Mouse (Mus musculus) embryo, embryonic 11 days (tissue): Measurements from ENCODE around the gene Tmem107.

ENCODE experiments used
- DNase-seq: peaks from one replicate; pipeline ENCODE4 v3.0.0-alpha.2; 2015

The Tmem107 gene

DNA sequence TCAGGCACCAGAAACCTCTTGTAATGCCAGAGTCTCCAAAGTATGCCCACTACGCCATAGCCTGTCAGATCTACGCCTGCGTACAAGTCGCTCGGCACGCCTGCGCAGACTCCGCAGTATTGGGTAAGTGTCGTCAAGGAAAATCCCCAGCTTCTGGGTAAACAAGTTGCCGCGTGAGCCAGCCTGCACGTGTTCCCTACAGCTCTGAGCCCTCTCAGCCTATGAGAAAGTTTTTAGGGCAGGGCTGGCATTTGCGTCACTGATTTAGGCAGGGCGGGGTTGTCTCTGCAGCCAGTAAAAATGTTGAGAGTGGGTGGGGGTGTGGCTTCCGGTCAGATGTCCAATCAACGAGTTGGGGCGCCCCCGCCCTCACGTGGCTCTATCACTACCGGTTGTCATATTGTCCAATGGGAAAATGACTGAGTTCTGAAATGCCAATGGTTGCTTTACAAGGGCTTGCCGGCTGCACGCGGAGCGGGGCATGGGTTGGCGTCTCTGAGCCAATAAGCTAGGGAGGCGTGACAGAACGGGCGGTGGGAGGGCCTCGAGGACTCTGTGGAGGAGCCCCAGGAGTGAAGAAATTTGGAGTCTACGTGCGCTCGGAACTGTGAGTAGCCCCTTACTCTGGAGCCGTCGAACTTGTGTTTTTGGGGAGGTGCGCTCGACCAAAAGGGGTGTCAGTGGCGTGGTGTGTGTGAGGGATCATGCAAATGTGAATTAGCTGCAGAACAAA, 24.3 kb downstream of the Tmem107 start, which contains the start of gene Per1:
TSS of gene Per1 (plus strand) at position 521 of the 733 bp plus-strand sequence.
- DNase-seq, result peak; percentile 99

GRCm38 (mm10) chr11:69095511-69096231, 25.1 kb downstream of the Tmem107 start:
- no peak for DNase-seq

- no peak for DNase-seq
Measured at GRCm38 (mm10) chr11:69096360-69096986, 25.9 kb downstream of the Tmem107 start.

GRCm38 (mm10) chr11:69096987-69097900, 26.6 kb downstream of the Tmem107 start:
- DNase-seq, result peak; percentile 87

GRCm38 (mm10) chr11:69098039-69098761, 27.6 kb downstream of the Tmem107 start:
- DNase-seq, result no peak

DNA sequence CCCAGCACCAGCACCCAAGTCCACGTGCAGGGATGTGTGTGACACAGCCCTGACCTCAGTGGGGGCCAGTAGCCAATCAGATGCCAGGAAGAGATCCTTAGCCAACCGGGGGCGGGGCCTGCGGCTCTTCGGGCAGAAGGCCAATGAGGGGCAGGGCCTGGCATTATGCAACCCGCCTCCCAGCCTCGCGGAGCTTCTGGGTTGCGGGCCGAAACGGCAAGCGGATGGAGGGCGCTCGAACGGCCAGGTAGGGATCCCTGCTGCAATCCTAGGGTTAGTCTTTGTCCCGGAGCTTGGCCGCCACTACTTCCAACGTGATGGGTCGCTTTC, 28.1 kb downstream of the Tmem107 start:
- DNase-seq, result peak; percentile 96

- DNase-seq, result peak; percentile 33
Measured at GRCm38 (mm10) chr11:69099177-69099914, 28.7 kb downstream of the Tmem107 start.

- peak; percentile 92 for DNase-seq
Measured at GRCm38 (mm10) chr11:69099915-69100345, 29.3 kb downstream of the Tmem107 start.

GRCm38 (mm10) chr11:69100639-69101360, 30.2 kb downstream of the Tmem107 start:
- no peak for DNase-seq

DNA sequence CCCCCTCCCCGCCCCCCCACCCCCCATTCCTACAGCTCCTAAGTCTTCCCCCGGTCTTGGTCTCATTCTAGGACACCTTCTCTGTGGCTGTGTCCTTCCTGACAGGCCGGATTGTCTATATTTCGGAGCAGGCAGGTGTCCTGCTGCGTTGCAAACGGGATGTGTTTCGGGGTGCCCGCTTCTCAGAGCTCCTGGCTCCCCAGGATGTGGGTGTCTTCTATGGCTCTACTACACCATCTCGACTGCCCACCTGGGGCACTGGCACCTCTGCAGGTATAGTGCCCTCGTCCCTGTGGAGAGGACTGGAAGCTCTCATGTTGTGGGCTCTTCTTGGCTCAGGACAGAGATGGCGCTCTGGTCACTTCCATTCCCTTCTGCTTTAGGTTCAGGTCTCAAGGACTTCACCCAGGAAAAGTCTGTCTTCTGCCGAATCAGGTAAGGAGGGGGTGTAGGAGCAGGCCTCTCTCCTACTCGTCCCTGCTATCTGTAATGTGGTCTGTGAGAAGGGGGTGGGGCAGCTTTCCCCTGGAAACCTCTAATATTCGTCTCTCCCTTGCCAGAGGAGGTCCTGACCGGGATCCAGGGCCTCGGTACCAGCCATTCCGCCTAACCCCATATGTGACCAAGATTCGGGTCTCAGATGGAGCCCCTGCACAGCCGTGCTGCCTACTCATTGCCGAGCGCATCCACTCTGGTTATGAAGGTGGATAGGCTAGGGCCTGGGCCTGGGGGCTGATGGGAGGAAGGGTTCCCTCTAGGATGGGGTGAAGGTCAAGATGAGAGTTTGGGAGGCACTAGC, 31.2 kb downstream of the Tmem107 start:
- DNase-seq, result no peak

GRCm38 (mm10) chr11:69102403-69102725, 31.8 kb downstream of the Tmem107 start:
- DNase-seq, result no peak

DNA sequence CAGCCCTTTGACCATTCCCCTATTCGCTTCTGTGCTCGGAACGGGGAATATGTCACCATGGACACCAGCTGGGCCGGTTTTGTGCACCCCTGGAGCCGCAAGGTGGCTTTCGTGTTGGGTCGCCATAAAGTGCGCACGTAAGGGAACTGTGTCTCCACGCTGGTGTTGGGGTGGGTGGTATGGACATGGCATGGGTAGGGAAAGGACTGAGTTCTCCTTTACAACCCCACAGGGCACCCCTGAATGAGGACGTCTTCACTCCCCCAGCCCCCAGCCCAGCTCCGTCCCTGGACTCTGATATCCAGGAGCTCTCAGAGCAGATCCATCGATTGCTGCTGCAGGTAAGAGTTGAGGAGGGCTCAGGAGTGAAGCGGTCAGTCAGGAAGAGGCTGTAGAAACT, 32.5 kb downstream of the Tmem107 start:
- DNase-seq, result no peak

- no peak for DNase-seq
Measured at GRCm38 (mm10) chr11:69103531-69104435, 33.2 kb downstream of the Tmem107 start.

DNA sequence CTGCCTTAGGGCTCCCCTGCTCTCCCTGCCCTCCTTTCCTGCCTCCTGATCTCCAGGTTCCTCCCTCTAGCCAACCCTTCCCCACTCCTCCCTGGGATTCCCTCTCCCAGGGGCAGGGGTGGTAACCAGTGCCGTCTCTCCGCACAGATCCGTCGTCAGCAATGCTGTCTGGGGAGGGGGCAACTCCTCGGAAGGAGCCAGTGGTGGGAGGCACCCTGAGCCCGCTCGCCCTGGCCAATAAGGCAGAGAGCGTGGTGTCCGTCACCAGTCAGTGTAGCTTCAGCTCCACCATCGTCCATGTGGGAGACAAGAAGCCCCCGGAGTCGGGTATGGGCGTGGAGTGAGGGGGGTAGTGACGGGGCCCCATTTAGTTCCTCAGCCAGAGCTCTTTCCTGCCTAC, 33.9 kb downstream of the Tmem107 start:
- DNase-seq, result no peak

DNA sequence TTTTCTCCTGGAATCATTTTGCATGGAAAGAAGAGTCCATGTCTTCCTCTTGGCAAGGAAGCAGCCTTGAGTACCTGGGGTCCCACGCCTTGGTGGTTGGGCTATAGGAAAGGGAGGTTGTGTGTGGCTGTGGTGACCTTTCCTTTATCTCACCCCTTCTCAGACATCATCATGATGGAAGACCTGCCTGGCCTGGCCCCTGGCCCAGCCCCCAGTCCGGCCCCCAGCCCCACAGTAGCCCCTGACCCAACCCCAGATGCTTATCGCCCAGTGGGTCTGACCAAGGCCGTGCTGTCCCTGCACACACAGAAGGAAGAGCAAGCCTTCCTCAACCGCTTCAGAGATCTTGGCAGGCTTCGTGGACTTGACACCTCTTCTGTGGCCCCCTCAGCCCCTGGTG, 34.6 kb downstream of the Tmem107 start:
- no peak for DNase-seq

DNA sequence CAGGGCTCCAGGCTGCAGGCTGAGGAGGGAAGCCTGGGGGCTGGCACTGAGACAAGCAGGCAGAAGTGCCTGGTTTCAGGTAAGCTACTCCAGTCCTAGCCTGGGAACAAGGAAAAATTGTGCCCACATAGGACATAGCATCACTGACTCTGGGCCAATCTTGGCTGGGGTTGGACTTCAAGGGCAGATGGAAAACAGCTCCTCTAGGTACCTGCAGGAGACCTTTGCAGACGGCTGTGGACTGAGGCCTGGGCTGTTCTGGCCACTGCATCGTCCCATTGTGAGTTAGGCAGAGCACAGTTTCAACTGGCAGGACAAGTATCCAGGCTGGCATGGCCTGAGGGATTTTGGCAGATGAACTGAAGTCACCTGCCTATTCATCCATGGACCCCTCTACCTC, 35.2 kb downstream of the Tmem107 start:
- no peak for DNase-seq

DNA sequence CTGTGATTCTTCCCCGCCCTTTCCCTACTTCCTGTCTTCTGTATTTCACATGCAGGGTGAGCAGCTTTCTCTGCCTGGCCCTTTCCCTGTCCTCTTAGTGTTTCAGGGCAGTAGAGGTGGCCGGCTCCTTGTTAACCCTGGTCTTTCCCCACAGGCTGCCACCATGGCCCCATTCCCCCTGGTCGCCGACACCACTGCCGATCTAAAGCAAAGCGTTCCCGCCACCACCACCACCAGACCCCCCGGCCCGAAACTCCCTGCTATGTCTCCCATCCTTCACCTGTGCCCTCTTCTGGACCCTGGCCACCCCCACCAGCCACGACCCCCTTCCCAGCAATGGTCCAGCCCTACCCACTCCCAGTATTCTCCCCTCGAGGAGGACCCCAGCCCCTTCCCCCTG, 35.7 kb downstream of the Tmem107 start:
- DNase-seq, result no peak

GRCm38 (mm10) chr11:69106842-69107241, 36.2 kb downstream of the Tmem107 start:
- DNase-seq, result no peak

DNA sequence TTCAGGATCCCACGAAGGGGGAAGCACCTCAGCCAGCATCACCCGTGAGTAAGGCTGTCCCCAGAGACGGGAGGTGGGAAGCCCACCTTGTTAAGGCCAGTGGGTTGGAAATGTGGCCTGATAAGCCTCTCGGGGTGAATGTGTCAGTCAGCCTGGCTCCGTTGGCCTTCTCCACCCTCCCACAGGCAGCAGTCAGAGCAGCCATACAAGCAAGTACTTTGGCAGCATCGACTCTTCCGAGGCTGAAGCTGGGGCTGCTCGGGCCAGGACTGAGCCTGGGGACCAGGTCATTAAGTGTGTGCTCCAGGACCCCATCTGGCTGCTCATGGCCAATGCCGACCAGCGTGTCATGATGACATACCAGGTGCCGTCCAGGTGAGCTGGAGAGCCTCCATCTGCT, 37.1 kb downstream of the Tmem107 start:
- no peak for DNase-seq
